Mouse (Mus musculus): ENCODE data around the gene Olfr572. TPM values are rescaled to one million over a fixed set of nuclear protein-coding genes. Genes with fewer than 3 reads are reported as not detected.

Gene Olfr572
- polyA plus RNA-seq, 1 experiment = not detected

- 77% methylated on average over 2 of the region's 2 CpGs for WGBS
These were observed 51.6 kb downstream of the Olfr572 start, which contains the start of gene Olfr577 for GRCm38 (mm10) chr7:102975843-102976242. TSS of gene Olfr577 (minus strand) at chr7:102975943.

More at GRCm38 (mm10) chr7:102975843-102976242, 51.6 kb downstream of the Olfr572 start, which contains the start of gene Olfr577:
- no peak for DNase-seq
- Histone ChIP-seq H3K4me3 (replicated peaks; ENCODE audit: insufficient read depth, low read depth, low read length) (no peak within 1 kb of the TSS), H3K4me1 (ENCODE audit: control insufficient read depth, insufficient read depth, low read length) (no peaks in the 10 kb centered on the region), H3K27me3 (ENCODE audit: control insufficient read depth, insufficient read depth, low read length) (no peaks in the 10 kb centered on the region), H3K27ac (ENCODE audit: insufficient read depth, low read length) (no peak within 1 kb of the TSS)
- no peak for TF ChIP-seq CTCF (IDR thresholded peaks at IDR 0.05; ENCODE audit: borderline replicate concordance, insufficient read depth, low read depth, low read length)
- no peak for TF ChIP-seq POLR2A (IDR thresholded peaks at IDR 0.05; ENCODE audit: borderline replicate concordance, insufficient read depth, low read length)

Other genes starting within 250 kb of the Olfr572 start
- 7.2 and 7.8 TPM in 2 replicates for gene Trim68, start 237.1 kb upstream of the Olfr572 start, polyA plus RNA-seq (2012; rRNA removed)
- gene Olfr557, start 228.5 kb upstream of the Olfr572 start, polyA plus RNA-seq (2012; rRNA removed) = not detected in 2 replicates
- gene Olfr558, start 222.2 kb upstream of the Olfr572 start, polyA plus RNA-seq (2012; rRNA removed) = 0.49 and 0.52 TPM in 2 replicates
- not detected in 2 replicates for gene Olfr33, start 205.3 kb upstream of the Olfr572 start, polyA plus RNA-seq (2012; rRNA removed)
- gene Olfr559, start 196.9 kb upstream of the Olfr572 start, polyA plus RNA-seq (2012; rRNA removed) = not detected in 2 replicates
- gene Olfr560, start 165.0 kb upstream of the Olfr572 start, polyA plus RNA-seq (2012; rRNA removed) = 0.07 TPM in 1 of 2 replicates, not detected in the other
- gene Olfr78, start 164.9 kb upstream of the Olfr572 start, polyA plus RNA-seq (2012; rRNA removed) = 0.51 and 0.75 TPM in 2 replicates
- not detected in 2 replicates for gene Olfr561, start 153.2 kb upstream of the Olfr572 start, polyA plus RNA-seq (2012; rRNA removed)
- gene Olfr564, start 120.9 kb upstream of the Olfr572 start, polyA plus RNA-seq (2012; rRNA removed) = not detected in 2 replicates
- not detected in 2 replicates for gene Olfr566, start 65.6 kb upstream of the Olfr572 start, polyA plus RNA-seq (2012; rRNA removed)
- gene Olfr568, start 47.3 kb upstream of the Olfr572 start, polyA plus RNA-seq (2012; rRNA removed) = not detected in 2 replicates
- gene Olfr569, start 33.5 kb upstream of the Olfr572 start, polyA plus RNA-seq (2012; rRNA removed) = not detected in 2 replicates
- gene Olfr570, start 29.8 kb upstream of the Olfr572 start, polyA plus RNA-seq (2012; rRNA removed) = 0.19 TPM in 1 of 2 replicates, not detected in the other
- gene Olfr571, start 6.9 kb upstream of the Olfr572 start, polyA plus RNA-seq (2012; rRNA removed) = not detected in 2 replicates
- not detected in 2 replicates for gene Olfr573-ps1, start 18.2 kb downstream of the Olfr572 start, polyA plus RNA-seq (2012; rRNA removed)
- gene Olfr574, start 24.1 kb downstream of the Olfr572 start, polyA plus RNA-seq (2012; rRNA removed) = not detected in 2 replicates
- not detected in 2 replicates for gene Olfr575, start 34.4 kb downstream of the Olfr572 start, polyA plus RNA-seq (2012; rRNA removed)
- gene Olfr576, start 38.3 kb downstream of the Olfr572 start, polyA plus RNA-seq (2012; rRNA removed) = not detected in 2 replicates
- gene Olfr577, start 51.5 kb downstream of the Olfr572 start, polyA plus RNA-seq (2012; rRNA removed) = not detected in 2 replicates
- not detected in 2 replicates for gene Olfr578, start 64.9 kb downstream of the Olfr572 start, polyA plus RNA-seq (2012; rRNA removed)
- gene Olfr582, start 113.6 kb downstream of the Olfr572 start, polyA plus RNA-seq (2012; rRNA removed) = not detected in 2 replicates
- gene Olfr583, start 126.9 kb downstream of the Olfr572 start, polyA plus RNA-seq (2012; rRNA removed) = not detected in 2 replicates
- not detected in 2 replicates for gene Olfr584, start 157.5 kb downstream of the Olfr572 start, polyA plus RNA-seq (2012; rRNA removed)
- gene Olfr585, start 173.3 kb downstream of the Olfr572 start, polyA plus RNA-seq (2012; rRNA removed) = not detected in 2 replicates
- gene Olfr586, start 201.2 kb downstream of the Olfr572 start, polyA plus RNA-seq (2012; rRNA removed) = not detected in 2 replicates
- gene Olfr588-ps1, start 216.5 kb downstream of the Olfr572 start, polyA plus RNA-seq (2012; rRNA removed) = not detected in 2 replicates
- gene Olfr589, start 231.9 kb downstream of the Olfr572 start, polyA plus RNA-seq (2012; rRNA removed) = not detected in 2 replicates

Data from cerebellum, adult 2 months (tissue).